Mouse (Mus musculus): ENCODE measurements around the gene Slc6a18. TPM values are rescaled to one million over a fixed set of nuclear protein-coding genes. Genes with fewer than 3 reads are reported as not detected.

Slc6a18 gene
- polyA plus RNA-seq, 1 experiment: not detected

DNA sequence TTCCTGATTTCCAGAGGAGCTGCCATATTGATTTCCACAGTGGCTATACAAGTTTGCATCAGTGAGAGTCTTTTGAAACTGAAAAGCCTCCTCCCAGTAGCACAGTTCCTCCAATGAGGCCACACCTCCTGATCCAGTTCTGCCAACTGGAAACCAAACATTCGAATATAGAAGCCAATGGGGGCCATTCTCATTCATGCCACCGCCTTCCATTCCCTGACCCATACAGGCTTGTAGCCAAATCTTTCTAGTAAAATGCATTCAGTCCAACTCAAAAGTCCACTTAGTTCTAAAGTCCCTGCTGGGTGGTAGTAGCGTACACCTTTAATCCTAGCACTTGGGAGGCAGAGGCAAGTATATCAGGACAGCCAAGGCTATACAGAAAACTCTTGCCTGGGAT is 24.6 kb downstream of the Slc6a18 start:
- H3K4me3 ChIP-seq: no peak overlapping the region
- no peak overlapping the region for H3ac ChIP-seq (ENCODE audit: control insufficient read depth, insufficient read length)
- H3K79me2 ChIP-seq (ENCODE audit: control insufficient read depth, insufficient read depth): no peaks in the 10 kb centered on the region
- TF ChIP-seq MYOG (IDR thresholded peaks at IDR 0.05; ENCODE audit: control insufficient read depth in 1 of 3, insufficient read depth in 1 of 3, insufficient read length in 2 of 3, low read depth in 2 of 3): no peak
- no peak for TF ChIP-seq TCF12 (IDR thresholded peaks at IDR 0.05; ENCODE audit: insufficient read depth, poor library complexity, severe bottlenecking)
- no peak for TF ChIP-seq SRF (IDR thresholded peaks at IDR 0.05; ENCODE audit: control insufficient read depth, insufficient read length, low read depth)
- no peak for TF ChIP-seq MAX (IDR thresholded peaks at IDR 0.05; ENCODE audit: low read depth)
- TF ChIP-seq POLR2AphosphoS2 (IDR thresholded peaks at IDR 0.05; ENCODE audit: insufficient read length, low read depth): no peak
- TF ChIP-seq TCF3 (IDR thresholded peaks at IDR 0.05; ENCODE audit: insufficient read length, low read depth): no peak
- TF ChIP-seq POLR2A (IDR thresholded peaks at IDR 0.05; ENCODE audit: insufficient read length, low read depth): no peak
- TF ChIP-seq CEBPB (IDR thresholded peaks at IDR 0.05; ENCODE audit: insufficient read depth, poor library complexity, severe bottlenecking): no peak
- TF ChIP-seq E2F4 (IDR thresholded peaks at IDR 0.05; ENCODE audit: insufficient read depth): no peak
- no peak for TF ChIP-seq REST (IDR thresholded peaks at IDR 0.05; ENCODE audit: insufficient read depth, insufficient read length)
- TF ChIP-seq MYOD1 (IDR thresholded peaks at IDR 0.05; ENCODE audit: control insufficient read depth in 1 of 3, insufficient read length in 2 of 3, low read depth in 2 of 3): no peak
- no peak for TF ChIP-seq USF1 (IDR thresholded peaks at IDR 0.05; ENCODE audit: low read depth)
- H3K4me2 ChIP-seq (ENCODE audit: low read depth): no peak overlapping the region
- no peaks in the 10 kb centered on the region for H3K27me3 ChIP-seq (ENCODE audit: control insufficient read depth, insufficient read depth, insufficient read length)
- no peaks in the 10 kb centered on the region for H3K36me3 ChIP-seq (ENCODE audit: control insufficient read depth, insufficient read depth)

DNA sequence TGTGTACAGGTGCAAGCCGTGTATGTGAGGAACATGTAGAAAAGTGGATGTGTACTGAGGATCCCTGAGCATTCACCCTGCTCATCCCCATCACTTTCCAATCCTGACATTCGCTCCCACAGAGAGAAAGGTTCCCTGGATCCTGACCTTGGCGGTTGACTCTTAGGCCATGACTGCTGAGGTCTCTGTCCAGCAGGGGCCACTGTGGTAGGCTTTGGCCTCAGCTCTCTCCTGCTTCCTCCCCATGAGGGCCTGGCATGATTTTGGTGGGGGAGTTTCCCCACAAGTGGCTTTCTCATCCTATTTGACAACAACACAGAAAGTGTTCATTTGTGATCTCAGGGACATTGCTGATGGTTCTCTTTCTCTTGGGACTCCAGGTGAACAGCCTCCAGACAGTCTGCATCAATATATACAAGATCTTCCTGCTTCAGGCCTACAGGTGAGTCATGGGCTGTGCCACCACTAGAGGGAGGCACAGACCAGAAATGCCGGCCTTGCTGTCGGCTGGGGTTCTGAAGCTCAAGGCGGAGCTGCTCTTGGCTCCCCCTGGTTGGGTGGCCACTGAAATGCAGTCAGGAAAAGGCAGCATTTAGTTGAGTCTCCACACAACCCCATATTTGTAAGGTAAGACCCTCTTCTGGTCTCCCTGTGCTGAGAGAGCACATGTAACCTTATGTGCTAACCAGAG is 31.3 kb downstream of the Slc6a18 start:
- H3K36me3 ChIP-seq (ENCODE audit: control insufficient read depth, insufficient read depth): no peaks in the 10 kb centered on the region
- no peak for TF ChIP-seq CEBPB (IDR thresholded peaks at IDR 0.05; ENCODE audit: insufficient read depth, poor library complexity, severe bottlenecking)
- no peak for TF ChIP-seq POLR2AphosphoS2 (IDR thresholded peaks at IDR 0.05; ENCODE audit: insufficient read length, low read depth)
- TF ChIP-seq TCF3 (IDR thresholded peaks at IDR 0.05; ENCODE audit: insufficient read length, low read depth): no peak
- no peak for TF ChIP-seq POLR2A (IDR thresholded peaks at IDR 0.05; ENCODE audit: insufficient read length, low read depth)
- TF ChIP-seq MAX (IDR thresholded peaks at IDR 0.05; ENCODE audit: low read depth): no peak
- no peak for TF ChIP-seq TCF12 (IDR thresholded peaks at IDR 0.05; ENCODE audit: insufficient read depth, poor library complexity, severe bottlenecking)
- TF ChIP-seq MYOG (IDR thresholded peaks at IDR 0.05; ENCODE audit: control insufficient read depth in 1 of 3, insufficient read depth in 1 of 3, insufficient read length in 2 of 3, low read depth in 2 of 3): no peak
- TF ChIP-seq USF1 (IDR thresholded peaks at IDR 0.05; ENCODE audit: low read depth): no peak
- no peak for TF ChIP-seq E2F4 (IDR thresholded peaks at IDR 0.05; ENCODE audit: insufficient read depth)
- no peak for TF ChIP-seq MYOD1 (IDR thresholded peaks at IDR 0.05; ENCODE audit: control insufficient read depth in 1 of 3, insufficient read length in 2 of 3, low read depth in 2 of 3)
- TF ChIP-seq REST (IDR thresholded peaks at IDR 0.05; ENCODE audit: insufficient read depth, insufficient read length): no peak
- TF ChIP-seq SRF (IDR thresholded peaks at IDR 0.05; ENCODE audit: control insufficient read depth, insufficient read length, low read depth): no peak
- no peak overlapping the region for H3K4me3 ChIP-seq
- H3ac ChIP-seq (ENCODE audit: control insufficient read depth, insufficient read length): no peak overlapping the region
- H3K79me2 ChIP-seq (ENCODE audit: control insufficient read depth, insufficient read depth): no peaks in the 10 kb centered on the region
- no peak overlapping the region for H3K4me2 ChIP-seq (ENCODE audit: low read depth)
- no peaks in the 10 kb centered on the region for H3K27me3 ChIP-seq (ENCODE audit: control insufficient read depth, insufficient read depth, insufficient read length)

DNA sequence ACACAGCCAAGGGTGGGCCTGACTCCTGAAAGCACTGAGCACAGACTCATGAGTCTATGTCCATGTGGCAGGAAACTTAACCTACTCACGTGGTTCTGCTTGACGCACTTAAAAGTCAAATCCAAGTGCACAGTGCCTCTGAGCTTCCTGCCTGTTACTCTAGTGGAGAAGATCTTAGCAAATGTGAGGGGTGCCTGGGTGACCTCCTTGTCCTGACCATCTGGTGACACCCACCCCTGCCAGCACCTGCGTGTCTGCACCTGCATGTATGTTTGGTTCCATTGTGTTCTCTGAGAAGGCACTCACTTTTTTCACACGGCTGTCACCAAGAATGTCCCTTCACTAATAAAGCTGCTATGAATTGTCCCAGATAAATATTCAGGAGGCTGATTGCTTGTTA is 36.5 kb downstream of the Slc6a18 start:
- Histone ChIP-seq H3K36me3 (ENCODE audit: control insufficient read depth, insufficient read depth) (no peaks in the 10 kb centered on the region), H3K27me3 (ENCODE audit: control insufficient read depth, insufficient read depth, insufficient read length) (no peaks in the 10 kb centered on the region)
- TF ChIP-seq REST (IDR thresholded peaks at IDR 0.05; ENCODE audit: insufficient read depth, insufficient read length) (no peak), POLR2AphosphoS2 (IDR thresholded peaks at IDR 0.05; ENCODE audit: insufficient read length, low read depth) (no peak), MYOD1 (IDR thresholded peaks at IDR 0.05; ENCODE audit: control insufficient read depth in 1 of 3, insufficient read length in 2 of 3, low read depth in 2 of 3) (no peak), E2F4 (IDR thresholded peaks at IDR 0.05; ENCODE audit: insufficient read depth) (no peak), USF1 (IDR thresholded peaks at IDR 0.05; ENCODE audit: low read depth) (no peak), TCF3 (IDR thresholded peaks at IDR 0.05; ENCODE audit: insufficient read length, low read depth) (no peak), TCF12 (IDR thresholded peaks at IDR 0.05; ENCODE audit: insufficient read depth, poor library complexity, severe bottlenecking) (no peak), MAX (IDR thresholded peaks at IDR 0.05; ENCODE audit: low read depth) (no peak), SRF (IDR thresholded peaks at IDR 0.05; ENCODE audit: control insufficient read depth, insufficient read length, low read depth) (no peak), CEBPB (IDR thresholded peaks at IDR 0.05; ENCODE audit: insufficient read depth, poor library complexity, severe bottlenecking) (no peak), POLR2A (IDR thresholded peaks at IDR 0.05; ENCODE audit: insufficient read length, low read depth) (no peak), MYOG (IDR thresholded peaks at IDR 0.05; ENCODE audit: control insufficient read depth in 1 of 3, insufficient read depth in 1 of 3, insufficient read length in 2 of 3, low read depth in 2 of 3) (no peak)

DNA sequence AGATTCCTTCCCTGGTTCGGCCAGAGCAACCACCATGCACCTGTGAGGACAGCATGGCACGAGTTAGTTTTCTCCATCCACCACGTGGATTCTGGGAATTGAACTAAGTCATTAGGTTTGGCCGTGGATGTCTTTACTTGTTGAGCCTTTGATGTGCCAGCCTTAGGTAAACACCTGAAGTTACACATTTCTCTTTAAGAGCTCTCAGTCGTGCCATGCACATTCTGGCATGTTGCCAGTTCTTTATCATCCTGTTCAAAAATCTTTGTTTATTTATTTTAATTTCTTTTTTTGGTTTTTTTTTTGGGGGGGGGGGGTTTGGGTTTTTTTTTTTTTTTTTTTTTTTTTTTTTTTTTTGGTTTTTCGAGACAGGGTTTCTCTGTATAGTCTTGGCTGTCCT is 40.0 kb downstream of the Slc6a18 start:
- H3K4me3 ChIP-seq: no peak overlapping the region
- TF ChIP-seq POLR2A (IDR thresholded peaks at IDR 0.05; ENCODE audit: insufficient read length, low read depth) (no peak), MYOG (IDR thresholded peaks at IDR 0.05; ENCODE audit: control insufficient read depth in 1 of 3, insufficient read depth in 1 of 3, insufficient read length in 2 of 3, low read depth in 2 of 3) (no peak), POLR2AphosphoS2 (IDR thresholded peaks at IDR 0.05; ENCODE audit: insufficient read length, low read depth) (no peak)
- no peak overlapping the region for H3K4me2 ChIP-seq (ENCODE audit: low read depth)
- H3K79me2 ChIP-seq (ENCODE audit: control insufficient read depth, insufficient read depth): no peaks in the 10 kb centered on the region
- H3ac ChIP-seq (ENCODE audit: control insufficient read depth, insufficient read length): no peak overlapping the region
- no peaks in the 10 kb centered on the region for H3K27me3 ChIP-seq (ENCODE audit: control insufficient read depth, insufficient read depth, insufficient read length)
- no peaks in the 10 kb centered on the region for H3K36me3 ChIP-seq (ENCODE audit: control insufficient read depth, insufficient read depth)

More for the DNA sequence above, 36.5 kb downstream of the Slc6a18 start:
- Histone ChIP-seq H3K4me3 (no peak overlapping the region), H3ac (ENCODE audit: control insufficient read depth, insufficient read length) (no peak overlapping the region), H3K79me2 (ENCODE audit: control insufficient read depth, insufficient read depth) (no peaks in the 10 kb centered on the region), H3K4me2 (ENCODE audit: low read depth) (no peak overlapping the region)
